Mouse (Mus musculus) heart, embryonic 10.5 days (tissue): ENCODE measurements around the gene Gm10251. TPM values are rescaled to one million over a fixed set of nuclear protein-coding genes. Genes with fewer than 3 reads are reported as not detected.
"Not testable (repeated sequence)": the region's sequence is repeated elsewhere in the genome, so short reads cannot be mapped to it uniquely, and the experiment has no call there.

Source experiments
- DNase-seq: peaks from one replicate; pipeline ENCODE4 v3.0.0-alpha.2; 2017; ENCODE audit warnings: low spot score
- H3K27ac ChIP-seq: fragments of 300-500 bp; sonication (generic); 2 replicates; pipeline ENCODE4 v1.5.1; 2016; ENCODE audit warnings: mild to moderate bottlenecking
- H3K27me3 ChIP-seq: fragments of 300-500 bp; sonication (generic); 2 replicates; pipeline ENCODE4 v1.6.1; 2016; ENCODE audit warnings: mild to moderate bottlenecking; ENCODE audit not compliant: poor library complexity, insufficient read depth, severe bottlenecking
- H3K36me3 ChIP-seq: fragments of 300-500 bp; sonication (generic); 2 replicates; pipeline ENCODE4 v1.6.1; 2016; ENCODE audit warnings: mild to moderate bottlenecking, moderate library complexity
- H3K4me1 ChIP-seq: fragments of 300-500 bp; sonication (generic); 2 replicates; pipeline ENCODE4 v1.6.1; 2016; ENCODE audit warnings: mild to moderate bottlenecking
- H3K4me3 ChIP-seq: fragments of 300-500 bp; sonication (generic); 2 replicates; pipeline ENCODE4 v1.5.1; 2016; ENCODE audit warnings: mild to moderate bottlenecking, moderate library complexity
- H3K9me3 ChIP-seq: fragments of 300-500 bp; sonication (generic); 2 replicates; pipeline ENCODE4 v1.6.1; 2016; ENCODE audit warnings: mild to moderate bottlenecking, moderate library complexity
- WGBS: fragments of 180-500 bp; shearing (Covaris S2); methylation state at CpG from one replicate; pipeline ENCODE4 v1.1.7; 2016; 5-methylcytosine and 5-hydroxymethylcytosine counted together
- polyA plus RNA-seq: library from polyadenylated mRNA; unstranded; fragments of >200 nt; fragmentation: Nextera tagmentation; extraction: Ambion mirVana; gene quantifications from 2 replicates; pipeline ENCODE4 v1.2.1, GENCODE M21; 2016

Gm10251 gene
- polyA plus RNA-seq: 0.31 and 0.32 TPM in 2 replicates

GRCm38 (mm10) chr14:6684070-6684469 lies at the start of gene Gm10251:
Gm10251 (minus strand) TSS chr14:6684170.
- DNase-seq, H3K27ac ChIP-seq, H3K4me1 ChIP-seq, H3K36me3 ChIP-seq, H3K9me3 ChIP-seq, H3K4me3 ChIP-seq, H3K27me3 ChIP-seq: not testable (repeated sequence)
- WGBS: no CpG with 5 or more reads among the region's 1 CpGs

DNA sequence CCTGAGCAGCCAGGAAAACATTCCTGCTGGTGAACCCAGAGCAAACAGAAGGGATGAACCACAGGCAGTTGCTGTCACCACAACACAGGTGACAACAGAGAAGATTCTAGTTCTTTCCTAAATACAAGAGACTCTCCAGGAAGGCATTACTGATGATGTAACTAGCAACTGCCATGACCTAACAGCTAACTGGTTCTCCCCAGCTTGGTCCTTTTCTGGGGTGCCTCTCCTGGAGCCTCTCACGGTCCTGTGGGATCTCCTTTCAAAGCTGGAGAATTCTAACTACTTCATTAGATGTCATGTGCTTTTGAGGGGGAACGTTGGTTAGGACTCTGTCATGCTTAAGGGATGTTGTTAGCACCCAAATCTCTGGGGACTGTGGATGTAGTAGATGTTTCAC lies 36.2 kb upstream of the Gm10251 start, which contains the start of gene Gm8050:
Gene Gm8050, minus strand, starts transcription at position 101 of the 400 bp plus-strand sequence.
- DNase-seq, H3K9me3 ChIP-seq, H3K27me3 ChIP-seq, H3K27ac ChIP-seq, H3K4me1 ChIP-seq, H3K4me3 ChIP-seq, H3K36me3 ChIP-seq: not testable (repeated sequence)
- 73% methylated on average over 1 of the region's 2 CpGs for WGBS

GRCm38 (mm10) chr14:6622318-6622717 lies 61.7 kb downstream of the Gm10251 start, which contains the start of gene Gm3460:
Gm3460 (minus strand) TSS chr14:6622418.
- 76% methylated on average over 1 of the region's 2 CpGs for WGBS
- DNase-seq, H3K27me3 ChIP-seq: not testable (repeated sequence)

DNA sequence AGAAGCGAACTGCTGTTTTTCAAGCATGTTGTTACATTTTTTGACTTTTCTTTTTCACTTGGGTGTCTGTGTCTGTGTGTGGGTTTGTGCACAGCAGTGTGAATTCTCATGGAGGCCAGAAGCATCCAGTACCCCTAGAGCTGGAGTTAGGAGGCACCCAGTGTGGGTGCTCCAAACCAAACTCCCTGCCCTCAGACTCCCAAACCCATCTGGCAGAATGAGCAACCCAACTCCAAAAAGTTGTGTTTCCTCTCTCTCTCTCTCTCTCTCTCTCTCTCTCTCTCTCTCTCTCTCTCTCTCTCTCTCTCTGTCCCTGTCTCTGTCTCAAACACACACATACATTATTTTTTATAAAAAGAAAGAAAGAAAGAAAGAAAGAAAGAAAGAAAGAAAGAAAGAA lies 77.5 kb downstream of the Gm10251 start:
- WGBS: no CpG with 5 or more reads among the region's 1 CpGs
- not testable (repeated sequence) for H3K36me3 ChIP-seq, H3K27me3 ChIP-seq, H3K4me3 ChIP-seq, H3K4me1 ChIP-seq, H3K27ac ChIP-seq, H3K9me3 ChIP-seq, DNase-seq

More at GRCm38 (mm10) chr14:6622318-6622717, 61.7 kb downstream of the Gm10251 start, which contains the start of gene Gm3460:
- H3K4me3 ChIP-seq, H3K4me1 ChIP-seq, H3K27ac ChIP-seq, H3K36me3 ChIP-seq, H3K9me3 ChIP-seq: not testable (repeated sequence)

GRCm38 (mm10) chr14:6605004-6605403 lies 79.0 kb downstream of the Gm10251 start:
- H3K4me3 ChIP-seq: peak overlapping the region; percentile 50
- not testable (repeated sequence) for H3K27me3 ChIP-seq, H3K36me3 ChIP-seq, H3K4me1 ChIP-seq, H3K9me3 ChIP-seq
- peak overlapping the region; percentile 52; the same call in 1 of the 2 replicates for H3K27ac ChIP-seq
- WGBS: under 1% methylated on average over 18 of the region's 20 CpGs
- peak; percentile 77 for DNase-seq

DNA sequence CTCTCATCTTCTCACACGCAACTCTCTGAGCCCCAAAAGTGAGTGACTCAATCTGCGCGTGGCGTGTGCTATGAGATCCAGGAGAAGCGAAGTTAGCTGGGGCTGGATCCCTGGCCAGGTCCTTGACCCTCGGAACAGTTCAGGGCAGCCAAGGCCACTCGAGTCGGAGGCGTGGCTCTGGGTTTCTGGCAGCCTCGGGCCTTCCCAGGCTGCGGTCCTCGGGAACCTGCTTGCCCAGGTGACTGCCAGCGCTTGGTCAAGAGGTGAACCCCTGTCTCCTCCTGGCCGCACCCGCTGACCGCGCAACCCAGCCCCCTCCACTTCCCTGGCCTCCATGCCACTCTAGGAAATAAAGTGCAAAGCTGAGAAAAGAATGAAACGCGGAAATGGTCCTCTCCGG lies 79.4 kb downstream of the Gm10251 start:
- H3K27me3 ChIP-seq, H3K9me3 ChIP-seq, H3K4me1 ChIP-seq, H3K36me3 ChIP-seq: not testable (repeated sequence)
- DNase-seq: peak; percentile 43
- Histone ChIP-seq H3K4me3 (peak overlapping the region; percentile 50), H3K27ac (peak overlapping the region; percentile 52; the same call in 1 of the 2 replicates)
- 5% methylated on average over 20 of the region's 20 CpGs for WGBS

DNA sequence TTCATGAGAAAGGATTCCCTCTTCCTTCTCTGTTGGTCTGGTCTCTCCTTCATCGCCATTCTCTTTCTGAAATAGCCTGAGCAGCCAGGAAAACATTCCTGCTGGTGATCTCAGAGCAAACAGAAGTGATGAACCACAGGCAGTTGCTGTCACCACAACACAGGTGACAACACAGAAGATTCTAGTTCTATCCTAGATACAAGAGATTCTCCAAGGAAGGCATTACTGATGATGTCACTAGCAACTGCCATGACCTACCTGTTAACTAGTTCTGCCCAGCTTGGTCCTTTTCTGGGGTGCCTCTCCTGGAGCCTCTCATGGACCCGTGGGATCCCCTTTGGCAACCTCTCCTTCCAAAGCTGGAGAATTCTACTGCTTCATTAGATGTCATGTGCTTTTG lies 93.5 kb downstream of the Gm10251 start, which contains the start of gene Gm3629:
Gene Gm3629, minus strand, starts transcription at position 101 of the 400 bp plus-strand sequence.
- H3K4me3 ChIP-seq, DNase-seq, H3K27me3 ChIP-seq, H3K9me3 ChIP-seq, H3K4me1 ChIP-seq, H3K36me3 ChIP-seq, H3K27ac ChIP-seq: not testable (repeated sequence)
- WGBS: 50% methylated on average over 1 of the region's 2 CpGs

Other genes with a start within 250 kb of the Gm10251 start
- not detected in 2 replicates for gene Gm3594, start 239.6 kb downstream of the Gm10251 start, polyA plus RNA-seq
- gene Gm8356, start 146.9 kb downstream of the Gm10251 start, polyA plus RNA-seq: not detected in 2 replicates
- 0.17 and 0.49 TPM in 2 replicates for gene Gm3629, start 93.6 kb downstream of the Gm10251 start, polyA plus RNA-seq
- 0.36 TPM in 1 of 2 replicates, not detected in the other for gene Gm3460, start 61.8 kb downstream of the Gm10251 start, polyA plus RNA-seq
- not detected in 2 replicates for gene Gm8050, start 36.1 kb upstream of the Gm10251 start, polyA plus RNA-seq
- gene Gm3636, start 58.2 kb upstream of the Gm10251 start, polyA plus RNA-seq: 9.4 and 9.6 TPM in 2 replicates
- not detected in 2 replicates for gene Gm8362, start 90.2 kb upstream of the Gm10251 start, polyA plus RNA-seq
- not detected in 2 replicates for gene Gm3642, start 156.1 kb upstream of the Gm10251 start, polyA plus RNA-seq
- gene Gm3667, start 205.8 kb upstream of the Gm10251 start, polyA plus RNA-seq: 1.6 TPM in 2 replicates